Mouse (Mus musculus): ENCODE data around the gene Rab25.
"Not testable (repeated sequence)": the region's sequence is repeated elsewhere in the genome, so short reads cannot be mapped to it uniquely, and the experiment has no call there.

The Rab25 gene

DNA sequence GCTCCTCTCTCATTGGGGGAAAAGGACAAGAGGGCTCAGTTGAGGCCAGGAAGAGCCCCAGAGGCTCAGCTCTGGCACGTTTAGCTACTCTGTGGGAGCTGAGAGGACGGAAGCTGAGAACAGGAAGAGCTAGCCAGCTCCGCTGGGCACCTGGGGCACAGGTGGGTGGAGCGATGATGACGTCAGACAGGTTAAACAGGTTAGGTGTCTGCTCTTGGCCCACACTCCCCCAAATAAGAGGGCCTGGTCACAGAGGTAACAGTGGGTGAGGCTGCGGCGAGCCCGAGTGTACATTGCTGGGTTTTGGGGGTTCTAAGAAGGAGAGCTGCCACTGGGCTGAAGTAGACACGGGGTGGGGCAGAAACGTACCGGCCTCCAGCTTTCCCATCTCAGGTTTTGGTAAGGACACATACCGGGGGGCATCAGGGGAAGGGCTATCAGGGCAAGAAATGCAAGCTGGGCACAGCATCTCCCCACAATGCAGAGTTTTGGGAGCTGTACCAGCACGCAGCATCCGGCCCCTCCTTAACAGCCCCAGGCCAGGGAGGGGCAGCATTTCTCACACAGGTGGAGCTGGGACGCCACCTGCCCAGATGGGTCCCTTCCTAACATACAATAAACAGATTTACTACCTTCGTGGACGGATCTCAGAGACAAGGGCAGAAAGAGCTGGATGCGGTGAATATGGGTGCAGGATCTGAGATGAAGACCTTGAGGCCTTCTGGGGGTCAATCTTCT, at the start of gene Rab25:
Gene Rab25 (minus strand): TSS at position 121 of the 738 bp plus-strand sequence.
- in situ Hi-C loops (cut with MboI) = no loop called here

GRCm38 (mm10) chr3:88596547-88596946, 48.4 kb upstream of the Rab25 start:
- in situ Hi-C loops (cut with MboI) = not testable (repeated sequence)

GRCm38 (mm10) chr3:88593893-88594580, 45.9 kb upstream of the Rab25 start:
- in situ Hi-C loops (cut with MboI) = no loop called here

GRCm38 (mm10) chr3:88592942-88593576, 45.0 kb upstream of the Rab25 start:
- in situ Hi-C loops (cut with MboI) = no loop called here

- in situ Hi-C loops (cut with MboI) = no loop called here
These were observed 44.0 kb upstream of the Rab25 start for GRCm38 (mm10) chr3:88591950-88592731.

GRCm38 (mm10) chr3:88591044-88591443, 42.9 kb upstream of the Rab25 start:
- in situ Hi-C loops (cut with MboI) = no loop called here

DNA sequence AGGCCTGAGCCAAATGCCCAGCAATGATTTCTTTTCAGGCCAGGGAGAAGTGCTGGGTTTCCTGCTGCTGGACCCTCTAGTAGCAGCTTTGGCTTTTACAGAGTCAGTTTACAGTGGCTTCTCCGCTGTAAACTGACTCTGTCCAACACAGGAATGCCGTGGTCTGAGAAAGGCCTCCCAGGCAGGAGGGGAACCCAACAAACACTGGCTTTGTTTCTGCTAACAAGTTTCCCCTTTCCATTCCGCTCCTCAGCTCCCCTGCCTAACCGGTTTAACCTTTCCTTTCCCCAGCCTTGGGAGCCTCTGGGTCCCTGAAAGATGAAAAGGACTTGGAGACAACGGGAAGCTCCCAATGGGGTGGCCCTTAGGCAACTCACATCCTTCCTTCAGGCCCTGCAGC, 42.1 kb upstream of the Rab25 start:
- in situ Hi-C loops (cut with MboI) = no loop called here

DNA sequence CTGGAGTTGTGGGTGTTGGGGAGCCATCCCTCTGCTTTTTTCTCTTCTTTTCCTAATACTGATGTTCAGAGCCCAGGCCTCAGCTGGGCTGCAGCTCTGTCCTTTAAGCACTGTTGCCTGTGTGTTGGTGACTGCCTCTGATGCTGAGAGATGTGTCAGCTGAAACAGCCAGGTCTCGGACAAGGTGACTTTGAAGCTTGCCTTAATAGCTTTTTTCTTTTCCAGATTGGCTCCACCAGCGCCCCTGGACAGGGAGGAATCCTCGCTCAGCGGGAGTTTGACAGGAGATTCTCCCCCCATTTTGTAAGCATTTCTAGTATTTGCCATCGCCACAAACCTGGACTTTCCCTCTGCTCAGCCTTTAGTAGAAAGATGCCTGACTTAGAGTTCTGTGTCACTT, 38.5 kb upstream of the Rab25 start:
- in situ Hi-C loops (cut with MboI) = no loop called here

DNA sequence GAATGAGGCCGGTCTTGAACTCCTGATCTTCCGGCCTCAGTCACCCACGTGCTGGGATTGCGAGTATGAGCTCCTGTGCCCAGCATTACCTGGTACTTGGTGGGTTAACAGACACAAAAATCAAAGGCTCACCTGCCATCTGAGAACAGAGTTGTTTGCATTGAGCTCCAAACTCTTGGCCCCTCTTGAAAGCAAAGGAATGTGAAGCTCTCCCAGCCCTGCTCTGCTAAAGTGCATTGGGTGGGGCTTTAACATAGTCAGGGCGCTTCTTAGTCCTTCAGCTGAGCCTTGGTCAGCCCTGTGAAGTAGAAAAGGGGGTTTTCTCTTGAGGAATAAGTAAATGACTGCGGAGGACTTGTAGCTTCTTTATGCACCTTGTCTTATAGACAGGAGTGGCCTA, 37.7 kb upstream of the Rab25 start:
- in situ Hi-C loops (cut with MboI) = no loop called here

GRCm38 (mm10) chr3:88579454-88580117, 31.5 kb upstream of the Rab25 start:
- in situ Hi-C loops (cut with MboI) = no loop called here

- in situ Hi-C loops (cut with MboI) = no loop called here
These were observed 30.7 kb upstream of the Rab25 start for GRCm38 (mm10) chr3:88578498-88579424.

DNA sequence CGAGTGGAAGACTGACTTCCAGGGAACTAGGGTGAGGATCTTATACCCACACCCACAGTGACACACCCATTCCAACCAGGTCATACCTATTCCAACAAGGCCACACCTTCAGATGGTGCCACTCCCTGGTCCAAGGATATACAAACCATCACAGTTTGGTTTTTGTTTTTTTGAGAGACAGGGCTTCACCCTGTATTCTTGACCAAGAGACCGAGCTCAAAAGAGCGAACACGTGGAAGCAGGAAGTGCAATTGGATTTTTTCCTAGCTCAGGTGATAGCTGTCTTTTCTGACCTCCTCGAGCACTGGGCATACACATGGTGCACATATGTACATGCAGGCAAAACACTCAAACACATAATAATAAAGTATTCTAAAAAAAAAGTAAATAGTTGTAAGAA, 29.7 kb upstream of the Rab25 start:
- in situ Hi-C loops (cut with MboI) = not testable (repeated sequence)

- in situ Hi-C loops (cut with MboI) = no loop called here
These were observed 27.4 kb upstream of the Rab25 start, which contains the start of gene Ssr2 for GRCm38 (mm10) chr3:88575540-88575939. Gene Ssr2, plus strand, starts transcription at chr3:88575876.

GRCm38 (mm10) chr3:88573810-88574209, 25.7 kb upstream of the Rab25 start:
- in situ Hi-C loops (cut with MboI) = no loop called here

- in situ Hi-C loops (cut with MboI) = no loop called here
These were observed 24.7 kb upstream of the Rab25 start for GRCm38 (mm10) chr3:88572835-88573234.

GRCm38 (mm10) chr3:88571856-88572255, 23.8 kb upstream of the Rab25 start:
- in situ Hi-C loops (cut with MboI) = no loop called here

DNA sequence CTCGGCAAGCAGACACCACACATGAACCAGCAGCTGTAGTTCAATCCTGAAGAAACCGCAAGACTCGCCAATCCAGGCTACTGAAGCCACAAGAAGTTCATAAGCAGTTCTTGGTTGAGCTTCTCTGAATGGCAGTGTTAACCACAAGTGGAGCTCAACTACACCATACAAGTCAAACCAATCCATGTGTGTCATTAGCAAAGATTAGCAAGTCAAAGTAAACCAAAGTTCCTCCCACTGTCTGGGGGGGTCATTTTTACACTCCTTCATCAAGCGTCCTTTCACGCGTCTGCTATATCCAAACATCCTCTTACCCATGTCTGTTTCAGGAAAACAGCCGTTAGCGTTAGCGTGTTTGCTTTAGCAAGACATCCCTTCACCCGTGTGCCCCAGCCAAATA, 22.2 kb upstream of the Rab25 start:
- in situ Hi-C loops (cut with MboI) = no loop called here

- in situ Hi-C loops (cut with MboI) = no loop called here
These were observed 21.6 kb upstream of the Rab25 start for GRCm38 (mm10) chr3:88569694-88570093.

- in situ Hi-C loops (cut with MboI) = no loop called here
These were observed 21.0 kb upstream of the Rab25 start for GRCm38 (mm10) chr3:88569093-88569492.

DNA sequence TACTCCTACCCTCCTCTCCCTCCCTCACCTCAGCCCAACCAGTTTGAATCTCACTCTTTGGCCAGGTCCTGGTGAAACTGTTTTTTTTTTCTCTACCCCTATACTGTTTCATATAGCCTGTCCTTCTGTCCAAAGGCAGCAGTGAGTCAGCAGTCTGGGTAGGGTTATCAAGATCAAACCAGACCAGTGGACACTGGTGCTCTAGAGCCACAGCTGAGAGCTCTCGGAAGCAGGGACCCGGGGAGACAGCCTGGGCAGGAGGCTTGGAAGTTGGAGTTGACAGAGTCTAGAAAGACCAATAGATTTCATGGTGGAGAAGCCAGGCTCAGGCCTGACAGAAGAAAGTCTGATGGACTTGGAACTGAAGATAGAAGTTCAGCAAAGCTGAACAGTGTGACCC, 20.5 kb upstream of the Rab25 start:
- in situ Hi-C loops (cut with MboI) = no loop called here
